Mouse (Mus musculus): ENCODE results near the gene Trabd. TPM values are rescaled to one million over a fixed set of nuclear protein-coding genes. Genes with fewer than 3 reads are reported as not detected.

The Trabd gene
- total and polyA plus RNA-seq, 2 experiments from 2014 or later: 21.9 to 33.5 TPM

DNA sequence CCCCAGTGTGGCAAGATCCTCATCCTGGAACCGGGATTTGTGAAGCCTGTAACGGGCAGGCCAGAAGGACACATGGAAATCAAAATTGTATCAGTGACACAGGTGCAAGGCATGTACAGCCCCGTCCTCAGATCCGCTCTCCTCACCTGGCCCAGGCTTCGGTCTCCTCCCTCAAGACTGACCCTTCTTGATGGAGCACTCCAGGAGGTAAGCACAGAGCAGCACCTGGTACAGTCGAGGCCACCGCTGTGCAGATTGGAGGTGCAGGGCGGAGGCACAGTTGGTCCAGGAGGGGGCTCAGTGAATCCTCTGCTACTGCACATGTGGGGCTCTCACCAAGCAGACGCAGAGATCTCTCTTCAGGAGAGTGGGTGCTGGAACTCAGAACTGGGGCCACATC is 50.4 kb downstream of the Trabd start:
- no peak for TF ChIP-seq CTCF (IDR thresholded peaks at IDR 0.05; ENCODE audit: low read depth)
- ATAC-seq (no peak), DNase-seq (no peak)
- WGBS: 96% methylated on average over 9 of the region's 9 CpGs
- H3K36me3 ChIP-seq (ENCODE audit: insufficient read depth): peaks cover 9% of the 10 kb centered on the region; the same call in 1 of the 2 replicates
- H3K27ac ChIP-seq (ENCODE audit: low read depth, low read length): no peak overlapping the region
- no peak overlapping the region for H3K4me3 ChIP-seq (ENCODE audit: low read depth, low read length)
- no peaks in the 10 kb centered on the region for H3K27me3 ChIP-seq (ENCODE audit: insufficient read depth, low read length)
- H3K9ac ChIP-seq: no peak overlapping the region
- peaks cover 26% of the 10 kb centered on the region for H3K4me1 ChIP-seq (ENCODE audit: insufficient read depth)
- no peaks in the 10 kb centered on the region for H3K9me3 ChIP-seq (ENCODE audit: low read length)
- no peak overlapping the region for H3K4me2 ChIP-seq (ENCODE audit: low read depth)

DNA sequence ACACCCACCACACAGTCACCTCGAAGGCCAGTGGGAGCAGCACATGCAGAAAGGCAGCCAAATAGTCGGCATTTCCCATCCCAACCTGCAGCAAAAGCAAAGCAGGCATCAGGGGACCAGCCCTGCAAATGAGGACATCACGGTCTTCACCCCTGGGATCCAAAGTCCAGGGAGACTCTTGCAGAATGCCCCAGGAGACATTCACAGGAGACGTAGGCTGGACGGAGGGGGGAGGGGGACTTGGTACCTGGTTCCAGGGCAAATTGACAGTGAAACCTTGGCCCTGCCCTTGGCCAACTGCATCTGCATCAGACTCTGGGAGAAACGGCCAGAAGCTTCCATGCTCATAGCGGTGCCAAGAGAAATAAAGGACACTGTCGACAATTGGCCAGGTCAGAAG is 51.7 kb downstream of the Trabd start:
- Histone ChIP-seq H3K4me2 (ENCODE audit: low read depth) (no peak overlapping the region), H3K4me1 (ENCODE audit: insufficient read depth) (peaks cover 21% of the 10 kb centered on the region), H3K4me3 (ENCODE audit: low read depth, low read length) (no peak overlapping the region), H3K36me3 (ENCODE audit: insufficient read depth) (0 out of 2 replicates have a peak, but pooled peaks cover 9% of the 10 kb centered on the region), H3K9ac (no peak overlapping the region), H3K9me3 (ENCODE audit: low read length) (no peaks in the 10 kb centered on the region), H3K27ac (ENCODE audit: low read depth, low read length) (no peak overlapping the region), H3K27me3 (ENCODE audit: insufficient read depth, low read length) (no peaks in the 10 kb centered on the region)
- ATAC-seq (no peak), DNase-seq (no peak)
- no peak for TF ChIP-seq CTCF (IDR thresholded peaks at IDR 0.05; ENCODE audit: low read depth)
- WGBS: 89% methylated on average over 8 of the region's 8 CpGs

DNA sequence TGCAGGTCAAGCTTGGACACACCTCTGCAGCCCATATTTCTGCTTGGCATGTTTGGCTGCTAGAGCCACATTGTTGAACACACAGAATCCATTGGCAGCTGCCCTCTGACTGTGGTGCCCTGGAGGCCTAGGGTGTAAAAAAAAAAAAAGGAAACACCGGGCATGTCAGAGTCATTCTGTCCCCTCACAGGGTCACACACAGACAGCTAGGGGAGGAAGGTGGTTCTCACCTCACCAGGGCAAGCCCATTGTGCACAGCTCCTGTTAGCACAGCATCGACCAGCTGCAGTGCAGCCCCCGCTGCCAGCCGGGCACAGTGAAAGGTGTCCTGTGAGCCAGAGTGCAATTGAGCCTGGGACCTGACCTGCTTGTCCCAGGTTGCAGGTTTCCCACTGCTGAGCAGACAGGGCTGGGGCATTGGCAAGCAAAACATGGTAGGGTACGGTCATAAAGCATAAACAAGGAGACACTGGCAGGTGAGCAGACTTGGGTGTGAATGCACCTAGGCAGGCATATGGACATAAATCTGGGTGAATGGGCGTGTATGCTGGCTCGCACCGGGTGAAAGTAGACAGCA is 52.5 kb downstream of the Trabd start:
- ATAC-seq: no peak
- no peak for TF ChIP-seq CTCF (IDR thresholded peaks at IDR 0.05; ENCODE audit: low read depth)
- H3K9me3 ChIP-seq (ENCODE audit: low read length): no peaks in the 10 kb centered on the region
- H3K4me3 ChIP-seq (ENCODE audit: low read depth, low read length): peak overlapping the region; percentile 47
- no peak for DNase-seq
- 82% methylated on average over 8 of the region's 8 CpGs for WGBS
- peaks cover 13% of the 10 kb centered on the region for H3K4me1 ChIP-seq (ENCODE audit: insufficient read depth)
- peak overlapping the region; percentile 70; the same call in 1 of the 2 replicates for H3K27ac ChIP-seq (ENCODE audit: low read depth, low read length)
- H3K9ac ChIP-seq: peak overlapping the region; percentile 56
- peaks cover 13% of the 10 kb centered on the region; the same call in 1 of the 2 replicates for H3K36me3 ChIP-seq (ENCODE audit: insufficient read depth)
- no peaks in the 10 kb centered on the region for H3K27me3 ChIP-seq (ENCODE audit: insufficient read depth, low read length)
- peak overlapping the region; percentile 84 for H3K4me2 ChIP-seq (ENCODE audit: low read depth)

DNA sequence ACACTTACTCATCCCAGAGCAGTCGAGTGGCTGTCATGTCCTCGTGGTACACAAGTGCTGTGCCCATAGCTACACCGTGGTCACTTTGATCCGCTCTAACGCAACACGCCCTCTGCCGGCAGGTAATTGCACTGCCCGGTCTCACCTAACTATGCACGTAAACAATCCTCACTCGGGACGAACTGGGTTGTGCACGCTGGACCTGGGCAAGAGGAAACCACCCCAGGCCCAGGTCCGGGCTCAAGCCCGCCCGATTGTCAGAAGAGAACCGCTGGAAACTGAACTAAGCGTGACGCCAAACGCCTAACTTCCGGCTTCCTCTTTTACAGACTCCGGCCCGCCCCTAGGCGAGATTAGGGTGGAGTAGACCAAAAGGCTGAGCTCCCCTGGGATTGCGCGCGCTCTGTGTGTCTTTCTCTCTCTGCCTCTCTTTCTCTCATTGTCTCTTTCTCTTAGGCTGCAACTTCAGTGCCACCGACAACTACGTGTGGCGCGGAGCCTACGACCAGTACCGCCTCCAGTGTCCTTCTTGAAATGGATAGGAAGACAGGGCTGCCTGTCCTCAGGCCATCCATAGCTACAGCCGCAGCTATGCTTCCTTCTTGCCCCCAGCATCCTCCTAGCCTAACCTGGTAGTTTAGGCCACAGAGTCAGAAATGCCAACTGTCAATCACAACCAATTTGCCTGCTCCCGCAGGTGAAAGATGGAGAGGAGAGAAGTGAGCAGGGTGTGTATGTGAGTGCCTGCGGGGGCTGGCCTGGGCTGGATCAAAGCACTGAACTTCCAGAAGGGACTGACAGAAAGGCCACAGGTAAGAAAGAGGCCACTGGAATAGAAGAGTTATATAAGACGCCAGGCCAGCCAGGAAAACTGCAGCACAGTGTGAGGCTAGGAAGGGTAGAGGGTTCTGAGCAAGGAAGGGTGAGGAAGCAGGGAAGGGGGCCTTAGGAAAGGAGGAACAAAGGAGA is 53.7 kb downstream of the Trabd start, which contains the start of gene Hdac10:
Hdac10 (minus strand) TSS at position 319 of the 969 bp plus-strand sequence.
- DNase-seq: peak; percentile 87
- H3K27ac ChIP-seq (ENCODE audit: low read depth, low read length): peak within 1 kb of the TSS; percentile 70
- H3K9ac ChIP-seq: peak within 1 kb of the TSS; percentile 56
- peak; percentile 90 for ATAC-seq
- H3K36me3 ChIP-seq (ENCODE audit: insufficient read depth): peaks cover 13% of the 10 kb centered on the region; the same call in 1 of the 2 replicates
- H3K4me3 ChIP-seq (ENCODE audit: low read depth, low read length): peak within 1 kb of the TSS; percentile 47
- peak; percentile 95 for TF ChIP-seq CTCF (IDR thresholded peaks at IDR 0.05; ENCODE audit: low read depth)
- H3K4me2 ChIP-seq (ENCODE audit: low read depth): peak within 1 kb of the TSS; percentile 84
- peaks cover 10% of the 10 kb centered on the region for H3K4me1 ChIP-seq (ENCODE audit: insufficient read depth)
- WGBS: 4% methylated on average over 36 of the region's 36 CpGs
- no peaks in the 10 kb centered on the region for H3K9me3 ChIP-seq (ENCODE audit: low read length)
- H3K27me3 ChIP-seq (ENCODE audit: insufficient read depth, low read length): no peaks in the 10 kb centered on the region

DNA sequence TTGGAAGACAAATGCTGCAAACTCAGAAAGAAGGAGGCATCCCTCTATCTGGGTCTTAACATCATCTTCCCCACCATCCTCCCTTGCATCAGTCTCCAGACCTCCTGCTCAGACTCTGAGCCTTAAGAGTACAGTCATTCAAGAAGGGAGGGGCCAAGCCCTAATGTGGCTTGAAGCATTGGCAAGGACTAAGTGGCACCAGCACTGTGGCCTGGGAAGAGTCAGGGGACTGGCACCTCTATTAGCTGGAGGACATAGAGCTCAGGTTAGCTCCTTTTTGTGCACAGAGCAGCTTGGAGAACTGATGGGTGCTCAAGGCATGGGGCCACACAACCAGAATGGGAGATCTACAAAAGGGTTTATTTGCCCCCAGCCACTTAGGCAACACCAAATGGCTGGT is 55.3 kb downstream of the Trabd start:
- peaks cover 8% of the 10 kb centered on the region; the same call in 1 of the 2 replicates for H3K36me3 ChIP-seq (ENCODE audit: insufficient read depth)
- no peak for DNase-seq
- H3K4me2 ChIP-seq (ENCODE audit: low read depth): no peak overlapping the region
- H3K9ac ChIP-seq: no peak overlapping the region
- H3K27ac ChIP-seq (ENCODE audit: low read depth, low read length): no peak overlapping the region
- no peak for TF ChIP-seq CTCF (IDR thresholded peaks at IDR 0.05; ENCODE audit: low read depth)
- H3K27me3 ChIP-seq (ENCODE audit: insufficient read depth, low read length): no peaks in the 10 kb centered on the region
- H3K4me1 ChIP-seq (ENCODE audit: insufficient read depth): peaks cover 7% of the 10 kb centered on the region; the same call in 1 of the 2 replicates
- no peak overlapping the region for H3K4me3 ChIP-seq (ENCODE audit: low read depth, low read length)
- ATAC-seq: no peak
- no peaks in the 10 kb centered on the region for H3K9me3 ChIP-seq (ENCODE audit: low read length)

DNA sequence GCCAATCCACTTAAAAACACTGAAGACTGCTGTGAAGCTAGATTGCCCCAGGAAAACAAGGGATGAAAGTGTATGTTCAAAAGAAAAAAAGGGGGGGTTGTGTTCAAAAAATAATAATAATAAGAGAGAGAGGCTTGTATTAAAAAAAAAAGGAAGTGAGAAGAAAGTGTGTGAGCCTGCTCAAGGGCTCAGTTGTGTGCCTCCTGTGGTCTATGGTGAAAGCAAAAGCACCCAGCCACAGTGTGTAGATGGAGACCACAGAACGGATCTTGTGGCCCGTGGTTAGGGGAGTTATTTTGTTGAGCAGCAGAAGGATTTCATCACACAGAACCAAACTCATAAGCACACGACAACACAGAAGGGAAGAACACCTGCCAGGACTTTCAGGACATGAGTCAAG is 56.4 kb downstream of the Trabd start:
- Histone ChIP-seq H3K9ac (no peak overlapping the region), H3K4me2 (ENCODE audit: low read depth) (no peak overlapping the region), H3K4me1 (ENCODE audit: insufficient read depth) (peaks cover 7% of the 10 kb centered on the region; the same call in 1 of the 2 replicates), H3K27ac (ENCODE audit: low read depth, low read length) (no peak overlapping the region), H3K27me3 (ENCODE audit: insufficient read depth, low read length) (no peaks in the 10 kb centered on the region), H3K36me3 (ENCODE audit: insufficient read depth) (peaks cover 4% of the 10 kb centered on the region; the same call in 1 of the 2 replicates), H3K9me3 (ENCODE audit: low read length) (no peaks in the 10 kb centered on the region), H3K4me3 (ENCODE audit: low read depth, low read length) (no peak overlapping the region)
- TF ChIP-seq CTCF (IDR thresholded peaks at IDR 0.05; ENCODE audit: low read depth): no peak
- DNase-seq (no peak), ATAC-seq (no peak)
- 89% methylated on average over 3 of the region's 3 CpGs for WGBS

Other genes with a start within 250 kb of the Trabd start
- 65.5 and 70.6 TPM in 2 replicates for gene Pim3, start 212.9 kb upstream of the Trabd start, total RNA-seq (2014; rRNA removed)
- 61.9 and 65.2 TPM in 2 replicates for gene Pim3, start 212.9 kb upstream of the Trabd start, polyA plus RNA-seq (2015; fragmentation: Nextera tagmentation; extraction: Ambion mirVana)
- gene Ttll8, start 120.7 kb upstream of the Trabd start, total RNA-seq (2014; rRNA removed): 0.15 and 0.52 TPM in 2 replicates
- gene Ttll8, start 120.7 kb upstream of the Trabd start, polyA plus RNA-seq (2015; fragmentation: Nextera tagmentation; extraction: Ambion mirVana): 0.05 and 0.29 TPM in 2 replicates
- gene Mlc1, start 96.1 kb upstream of the Trabd start, total RNA-seq (2014; rRNA removed): 70.6 and 86.6 TPM in 2 replicates
- 59.4 and 69.7 TPM in 2 replicates for gene Mlc1, start 96.1 kb upstream of the Trabd start, polyA plus RNA-seq (2015; fragmentation: Nextera tagmentation; extraction: Ambion mirVana)
- gene Mov10l1, start 92.2 kb upstream of the Trabd start, total RNA-seq (2014; rRNA removed): 0.05 TPM in 1 of 2 replicates, not detected in the other
- 0.16 TPM in 1 of 2 replicates, not detected in the other for gene Mov10l1, start 92.2 kb upstream of the Trabd start, polyA plus RNA-seq (2015; fragmentation: Nextera tagmentation; extraction: Ambion mirVana)
- 8.1 and 10.7 TPM in 2 replicates for gene Panx2, start 15.4 kb upstream of the Trabd start, total RNA-seq (2014; rRNA removed)
- gene Panx2, start 15.4 kb upstream of the Trabd start, polyA plus RNA-seq (2015; fragmentation: Nextera tagmentation; extraction: Ambion mirVana): 4.1 and 6.3 TPM in 2 replicates
- 45.9 and 47.9 TPM in 2 replicates for gene Selenoo, start 14.0 kb downstream of the Trabd start, total RNA-seq (2014; rRNA removed)
- 19.6 and 20.7 TPM in 2 replicates for gene Selenoo, start 14.0 kb downstream of the Trabd start, polyA plus RNA-seq (2015; fragmentation: Nextera tagmentation; extraction: Ambion mirVana)
- gene Tubgcp6, start 48.0 kb downstream of the Trabd start, total RNA-seq (2014; rRNA removed): 24.6 and 42.4 TPM in 2 replicates
- gene Tubgcp6, start 48.0 kb downstream of the Trabd start, polyA plus RNA-seq (2015; fragmentation: Nextera tagmentation; extraction: Ambion mirVana): 7.4 and 8.8 TPM in 2 replicates
- gene Hdac10, start 53.6 kb downstream of the Trabd start, total RNA-seq (2014; rRNA removed): 33.1 and 44.3 TPM in 2 replicates
- 27.9 and 30.1 TPM in 2 replicates for gene Hdac10, start 53.6 kb downstream of the Trabd start, polyA plus RNA-seq (2015; fragmentation: Nextera tagmentation; extraction: Ambion mirVana)
- gene Mapk12, start 65.6 kb downstream of the Trabd start, total RNA-seq (2014; rRNA removed): 1.8 and 3.4 TPM in 2 replicates
- gene Mapk12, start 65.6 kb downstream of the Trabd start, polyA plus RNA-seq (2015; fragmentation: Nextera tagmentation; extraction: Ambion mirVana): 2.0 and 2.8 TPM in 2 replicates
- 35.2 and 35.8 TPM in 2 replicates for gene Mapk11, start 74.5 kb downstream of the Trabd start, total RNA-seq (2014; rRNA removed)
- 16.2 and 21.3 TPM in 2 replicates for gene Mapk11, start 74.5 kb downstream of the Trabd start, polyA plus RNA-seq (2015; fragmentation: Nextera tagmentation; extraction: Ambion mirVana)
- 126 and 138 TPM in 2 replicates for gene Plxnb2, start 105.7 kb downstream of the Trabd start, total RNA-seq (2014; rRNA removed)
- 45.2 and 52.8 TPM in 2 replicates for gene Plxnb2, start 105.7 kb downstream of the Trabd start, polyA plus RNA-seq (2015; fragmentation: Nextera tagmentation; extraction: Ambion mirVana)
- gene Dennd6b, start 121.4 kb downstream of the Trabd start, total RNA-seq (2014; rRNA removed): 73.7 and 89.6 TPM in 2 replicates
- gene Dennd6b, start 121.4 kb downstream of the Trabd start, polyA plus RNA-seq (2015; fragmentation: Nextera tagmentation; extraction: Ambion mirVana): 43.4 and 53.3 TPM in 2 replicates
- gene Ppp6r2, start 136.4 kb downstream of the Trabd start, total RNA-seq (2014; rRNA removed): 252 and 296 TPM in 2 replicates
- 70.0 and 77.2 TPM in 2 replicates for gene Ppp6r2, start 136.4 kb downstream of the Trabd start, polyA plus RNA-seq (2015; fragmentation: Nextera tagmentation; extraction: Ambion mirVana)
- 164 and 165 TPM in 2 replicates for gene Sbf1, start 240.2 kb downstream of the Trabd start, total RNA-seq (2014; rRNA removed)
- gene Sbf1, start 240.2 kb downstream of the Trabd start, polyA plus RNA-seq (2015; fragmentation: Nextera tagmentation; extraction: Ambion mirVana): 46.2 and 60.7 TPM in 2 replicates
- gene Adm2, start 247.6 kb downstream of the Trabd start, total RNA-seq (2014; rRNA removed): not detected in 2 replicates
- gene Adm2, start 247.6 kb downstream of the Trabd start, polyA plus RNA-seq (2015; fragmentation: Nextera tagmentation; extraction: Ambion mirVana): not detected in 2 replicates